Mouse (Mus musculus) subcutaneous adipose tissue, adult 2 months (tissue): ENCODE measurements around the gene Fmo9. TPM values are rescaled to one million over a fixed set of nuclear protein-coding genes. Genes with fewer than 3 reads are reported as not detected.

Experiments
- polyA plus RNA-seq: library from polyadenylated mRNA; depleted of rRNA; stranded (reverse); fragments of >200 nt; gene quantifications from 2 replicates; pipeline ENCODE4 v1.2.3, GENCODE M21; 2012; ENCODE audit warnings: low replicate concordance; rRNA removed

Gene Fmo9
- polyA plus RNA-seq = not detected in 2 replicates

GRCm38 (mm10) chr1:166681745-166682144 lies at the start of gene Fmo9:
Gene Fmo9 (minus strand): TSS chr1:166681845.

GRCm38 (mm10) chr1:166647593-166647992 lies 34.1 kb downstream of the Fmo9 start, which contains the start of gene Gm4847:
Gene Gm4847 (minus strand): TSS chr1:166647693.

Other genes with a start within 250 kb of the Fmo9 start
- 0.24 and 0.72 TPM in 2 replicates for gene Gm4846, start 184.3 kb downstream of the Fmo9 start, polyA plus RNA-seq
- gene Gm4847, start 34.2 kb downstream of the Fmo9 start, polyA plus RNA-seq = not detected in 2 replicates